Mouse (Mus musculus): ENCODE measurements around the gene Trex1. TPM values are rescaled to one million over a fixed set of nuclear protein-coding genes. Genes with fewer than 3 reads are reported as not detected.

The Trex1 gene
- polyA plus RNA-seq (2014; fragmentation: Nextera tagmentation; extraction: Ambion mirVana) = 12.8 and 13.8 TPM in 2 replicates

DNA sequence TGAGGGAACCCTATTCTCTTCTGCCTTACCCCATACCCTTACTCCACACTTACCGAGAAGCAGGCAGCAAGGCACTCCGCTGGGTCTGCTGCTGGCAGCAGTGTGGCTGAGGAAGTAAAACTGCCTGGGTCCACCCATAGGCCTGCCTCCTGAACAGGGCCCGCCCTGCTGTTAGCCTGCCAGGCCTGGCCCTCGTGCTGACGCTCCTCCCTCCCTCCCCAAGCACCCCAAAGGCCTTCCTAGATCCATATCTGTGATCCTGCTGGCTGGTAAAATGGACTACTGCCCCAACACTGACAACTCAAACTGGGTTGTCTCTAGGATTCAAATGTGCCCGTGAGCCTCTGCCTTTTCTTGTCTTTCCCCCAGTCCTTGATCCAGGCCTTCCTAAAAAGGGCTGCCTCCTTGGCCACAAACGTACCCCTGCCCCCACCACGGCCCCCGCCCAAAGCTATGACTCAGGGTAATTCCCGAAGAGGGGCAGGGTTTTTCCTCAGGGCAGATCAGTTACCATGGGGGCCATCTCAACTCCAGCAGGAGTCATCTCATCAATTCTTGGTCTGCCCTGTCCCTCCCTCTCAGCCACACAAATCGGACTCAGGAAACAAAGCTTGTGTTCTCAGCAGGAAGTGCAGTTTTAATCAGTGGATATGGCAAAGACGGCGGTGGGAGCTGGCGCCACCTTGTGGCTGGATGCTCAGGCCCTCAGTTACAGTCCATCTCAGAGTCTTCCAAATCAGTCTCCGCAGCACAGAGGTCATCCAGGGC is at the start of gene Trex1:
Gene Trex1 (minus strand): TSS at position 599 of the 768 bp plus-strand sequence.
- H3K4me2 ChIP-seq (ENCODE audit: low read length) = peak within 1 kb of the TSS; percentile 52
- peak; percentile 83 for ATAC-seq (replicated peaks; ENCODE audit: low FRiP score, low TSS enrichment, low read depth)
- peak within 1 kb of the TSS; percentile 85 for H3K27ac ChIP-seq (ENCODE audit: low read depth)
- peaks cover 58% of the 10 kb centered on the region for H3K36me3 ChIP-seq (ENCODE audit: control insufficient read depth, insufficient read depth, low read length)
- H3K27me3 ChIP-seq (replicated peaks; ENCODE audit: control insufficient read depth, insufficient read depth, low read length) = no peaks in the 10 kb centered on the region
- DNase-seq (ENCODE audit: low spot score) = peak; percentile 94
- peak within 1 kb of the TSS; percentile 51 for H3K9ac ChIP-seq (ENCODE audit: low read length)
- peaks cover 13% of the 10 kb centered on the region for H3K4me1 ChIP-seq (replicated peaks; ENCODE audit: control insufficient read depth, insufficient read depth, low read length)
- H3K4me3 ChIP-seq (ENCODE audit: low read depth, low read length) = peak within 1 kb of the TSS; percentile 31
- H3K9me3 ChIP-seq (ENCODE audit: control insufficient read depth, low read length) = no peaks in the 10 kb centered on the region
- WGBS = 19% methylated on average over 15 of the region's 15 CpGs

- H3K4me1 ChIP-seq (replicated peaks; ENCODE audit: control insufficient read depth, insufficient read depth, low read length) = no peaks in the 10 kb centered on the region
- WGBS = 58% methylated on average over 5 of the region's 6 CpGs
- H3K27me3 ChIP-seq (replicated peaks; ENCODE audit: control insufficient read depth, insufficient read depth, low read length) = no peaks in the 10 kb centered on the region
- ATAC-seq (replicated peaks; ENCODE audit: low FRiP score, low TSS enrichment, low read depth) (no peak), DNase-seq (ENCODE audit: low spot score) (no peak)
- no peaks in the 10 kb centered on the region for H3K9me3 ChIP-seq (ENCODE audit: control insufficient read depth, low read length)
- no peak overlapping the region for H3K27ac ChIP-seq (ENCODE audit: low read depth)
- H3K4me2 ChIP-seq (ENCODE audit: low read length) = no peak overlapping the region
- peaks cover 82% of the 10 kb centered on the region for H3K36me3 ChIP-seq (ENCODE audit: control insufficient read depth, insufficient read depth, low read length)
- no peak overlapping the region for H3K4me3 ChIP-seq (ENCODE audit: low read depth, low read length)
- H3K9ac ChIP-seq (ENCODE audit: low read length) = no peak overlapping the region
These were observed 47.8 kb upstream of the Trex1 start for GRCm38 (mm10) chr9:109107341-109107740.

DNA sequence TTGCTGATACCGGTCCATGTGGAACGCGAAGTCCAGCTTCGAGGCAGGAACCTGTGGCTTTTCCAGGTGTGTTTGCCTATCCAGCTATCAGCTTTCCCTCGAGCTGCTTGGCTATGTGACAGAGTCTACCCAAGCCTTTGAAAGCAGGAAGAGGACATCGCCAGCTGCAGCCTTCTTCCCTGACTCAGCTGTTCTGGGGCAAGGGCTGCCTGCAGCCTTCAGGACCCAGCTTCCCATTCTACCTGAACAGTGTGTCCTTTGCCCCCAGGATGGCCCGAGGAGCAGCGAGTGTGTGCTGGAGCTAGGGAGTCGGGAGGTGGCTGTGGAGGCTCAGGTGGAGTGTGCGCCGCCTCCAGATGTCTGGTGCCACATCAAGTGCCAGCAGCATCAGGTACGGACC is 46.1 kb upstream of the Trex1 start:
- H3K9ac ChIP-seq (ENCODE audit: low read length) = no peak overlapping the region
- H3K4me3 ChIP-seq (ENCODE audit: low read depth, low read length) = no peak overlapping the region
- DNase-seq (ENCODE audit: low spot score) = no peak
- H3K27ac ChIP-seq (ENCODE audit: low read depth) = no peak overlapping the region
- 92% methylated on average over 12 of the region's 12 CpGs for WGBS
- no peak for ATAC-seq (replicated peaks; ENCODE audit: low FRiP score, low TSS enrichment, low read depth)
- H3K4me1 ChIP-seq (replicated peaks; ENCODE audit: control insufficient read depth, insufficient read depth, low read length) = no peaks in the 10 kb centered on the region
- H3K36me3 ChIP-seq (ENCODE audit: control insufficient read depth, insufficient read depth, low read length) = peaks cover 75% of the 10 kb centered on the region
- H3K27me3 ChIP-seq (replicated peaks; ENCODE audit: control insufficient read depth, insufficient read depth, low read length) = no peaks in the 10 kb centered on the region
- no peak overlapping the region for H3K4me2 ChIP-seq (ENCODE audit: low read length)
- H3K9me3 ChIP-seq (ENCODE audit: control insufficient read depth, low read length) = no peaks in the 10 kb centered on the region

GRCm38 (mm10) chr9:109105011-109105410 is 45.5 kb upstream of the Trex1 start:
- H3K9me3 ChIP-seq (ENCODE audit: control insufficient read depth, low read length) = no peaks in the 10 kb centered on the region
- H3K27me3 ChIP-seq (replicated peaks; ENCODE audit: control insufficient read depth, insufficient read depth, low read length) = no peaks in the 10 kb centered on the region
- H3K9ac ChIP-seq (ENCODE audit: low read length) = no peak overlapping the region
- ATAC-seq (replicated peaks; ENCODE audit: low FRiP score, low TSS enrichment, low read depth) (no peak), DNase-seq (ENCODE audit: low spot score) (no peak)
- WGBS = 74% methylated on average over 12 of the region's 12 CpGs
- peaks cover 75% of the 10 kb centered on the region for H3K36me3 ChIP-seq (ENCODE audit: control insufficient read depth, insufficient read depth, low read length)
- no peaks in the 10 kb centered on the region for H3K4me1 ChIP-seq (replicated peaks; ENCODE audit: control insufficient read depth, insufficient read depth, low read length)
- H3K4me3 ChIP-seq (ENCODE audit: low read depth, low read length) = no peak overlapping the region
- H3K27ac ChIP-seq (ENCODE audit: low read depth) = no peak overlapping the region
- no peak overlapping the region for H3K4me2 ChIP-seq (ENCODE audit: low read length)

GRCm38 (mm10) chr9:109104083-109104482 is 44.5 kb upstream of the Trex1 start:
- no peaks in the 10 kb centered on the region for H3K9me3 ChIP-seq (ENCODE audit: control insufficient read depth, low read length)
- H3K4me2 ChIP-seq (ENCODE audit: low read length) = no peak overlapping the region
- no peaks in the 10 kb centered on the region for H3K27me3 ChIP-seq (replicated peaks; ENCODE audit: control insufficient read depth, insufficient read depth, low read length)
- H3K36me3 ChIP-seq (ENCODE audit: control insufficient read depth, insufficient read depth, low read length) = peaks cover 68% of the 10 kb centered on the region
- no peak overlapping the region for H3K9ac ChIP-seq (ENCODE audit: low read length)
- H3K4me1 ChIP-seq (replicated peaks; ENCODE audit: control insufficient read depth, insufficient read depth, low read length) = peaks cover 5% of the 10 kb centered on the region
- DNase-seq (ENCODE audit: low spot score) (no peak), ATAC-seq (replicated peaks; ENCODE audit: low FRiP score, low TSS enrichment, low read depth) (no peak)
- H3K4me3 ChIP-seq (ENCODE audit: low read depth, low read length) = no peak overlapping the region
- no peak overlapping the region for H3K27ac ChIP-seq (ENCODE audit: low read depth)
- WGBS = 90% methylated on average over 9 of the region's 9 CpGs

DNA sequence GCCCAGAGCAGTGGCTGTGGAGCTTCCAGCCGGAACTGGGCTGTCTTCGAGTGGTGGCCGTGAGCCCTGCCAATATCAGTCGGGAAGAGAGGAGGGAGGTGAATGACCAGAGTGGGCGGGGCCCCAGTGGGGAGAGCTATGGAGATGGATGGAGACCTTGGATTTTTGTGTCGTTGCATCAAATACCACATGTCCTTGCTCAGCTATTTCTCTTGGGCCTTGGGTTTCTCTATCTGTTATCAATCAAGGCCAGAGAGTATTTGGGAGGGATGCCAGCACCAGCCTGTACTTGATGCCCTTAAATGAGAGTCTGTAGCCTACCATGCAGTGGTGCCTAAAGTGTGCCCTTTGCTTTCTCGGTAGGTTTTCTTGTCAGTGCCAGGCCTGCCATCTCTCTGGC is 43.7 kb upstream of the Trex1 start:
- Histone ChIP-seq H3K9me3 (ENCODE audit: control insufficient read depth, low read length) (no peaks in the 10 kb centered on the region), H3K4me2 (ENCODE audit: low read length) (no peak overlapping the region), H3K4me3 (ENCODE audit: low read depth, low read length) (no peak overlapping the region), H3K4me1 (replicated peaks; ENCODE audit: control insufficient read depth, insufficient read depth, low read length) (peaks cover 12% of the 10 kb centered on the region), H3K9ac (ENCODE audit: low read length) (no peak overlapping the region), H3K27me3 (replicated peaks; ENCODE audit: control insufficient read depth, insufficient read depth, low read length) (no peaks in the 10 kb centered on the region), H3K27ac (ENCODE audit: low read depth) (no peak overlapping the region), H3K36me3 (ENCODE audit: control insufficient read depth, insufficient read depth, low read length) (peaks cover 60% of the 10 kb centered on the region)
- no peak for ATAC-seq (replicated peaks; ENCODE audit: low FRiP score, low TSS enrichment, low read depth)
- WGBS = 67% methylated on average over 7 of the region's 7 CpGs
- DNase-seq (ENCODE audit: low spot score) = no peak

GRCm38 (mm10) chr9:109102541-109102940 is 43.0 kb upstream of the Trex1 start:
- Histone ChIP-seq H3K9me3 (ENCODE audit: control insufficient read depth, low read length) (no peaks in the 10 kb centered on the region), H3K4me1 (replicated peaks; ENCODE audit: control insufficient read depth, insufficient read depth, low read length) (peaks cover 19% of the 10 kb centered on the region), H3K27me3 (replicated peaks; ENCODE audit: control insufficient read depth, insufficient read depth, low read length) (no peaks in the 10 kb centered on the region), H3K9ac (ENCODE audit: low read length) (no peak overlapping the region), H3K36me3 (ENCODE audit: control insufficient read depth, insufficient read depth, low read length) (peaks cover 56% of the 10 kb centered on the region), H3K4me2 (ENCODE audit: low read length) (no peak overlapping the region), H3K27ac (ENCODE audit: low read depth) (no peak overlapping the region), H3K4me3 (ENCODE audit: low read depth, low read length) (no peak overlapping the region)
- no peak for DNase-seq (ENCODE audit: low spot score)
- ATAC-seq (replicated peaks; ENCODE audit: low FRiP score, low TSS enrichment, low read depth) = no peak
- 89% methylated on average over 3 of the region's 3 CpGs for WGBS

- Histone ChIP-seq H3K27ac (ENCODE audit: low read depth) (no peak overlapping the region), H3K4me3 (ENCODE audit: low read depth, low read length) (no peak overlapping the region), H3K36me3 (ENCODE audit: control insufficient read depth, insufficient read depth, low read length) (peaks cover 56% of the 10 kb centered on the region), H3K9ac (ENCODE audit: low read length) (no peak overlapping the region), H3K4me1 (replicated peaks; ENCODE audit: control insufficient read depth, insufficient read depth, low read length) (peaks cover 25% of the 10 kb centered on the region), H3K27me3 (replicated peaks; ENCODE audit: control insufficient read depth, insufficient read depth, low read length) (no peaks in the 10 kb centered on the region), H3K9me3 (ENCODE audit: control insufficient read depth, low read length) (no peaks in the 10 kb centered on the region), H3K4me2 (ENCODE audit: low read length) (no peak overlapping the region)
- WGBS = 90% methylated on average over 5 of the region's 5 CpGs
- DNase-seq (ENCODE audit: low spot score) (no peak), ATAC-seq (replicated peaks; ENCODE audit: low FRiP score, low TSS enrichment, low read depth) (no peak)
These were observed 42.5 kb upstream of the Trex1 start for GRCm38 (mm10) chr9:109101933-109102445.
